Mouse (Mus musculus) frontal cortex, postnatal 10 days (tissue): ENCODE results near the gene Tbxas1.

Experiments
- DNase-seq, 2 experiments: peaks; one replicate each; pipeline ENCODE4 v3.0.0; 2022; ENCODE audit warnings: low spot score in 2 of 2, mixed read lengths in 1 of 2

Gene Tbxas1

GRCm38 (mm10) chr6:38922517-38922916, 47.3 kb downstream of the Tbxas1 start:
- DNase-seq, result no peak

- DNase-seq, result no peak
Observed at GRCm38 (mm10) chr6:38923450-38923849, 48.2 kb downstream of the Tbxas1 start.

- DNase-seq, result no peak
Observed at GRCm38 (mm10) chr6:38923870-38924817, 48.9 kb downstream of the Tbxas1 start.

- no peak for DNase-seq
Observed at GRCm38 (mm10) chr6:38925719-38926118, 50.5 kb downstream of the Tbxas1 start.

GRCm38 (mm10) chr6:38926135-38926962, 51.1 kb downstream of the Tbxas1 start:
- DNase-seq, result no peak

- no peak for DNase-seq
Observed at GRCm38 (mm10) chr6:38926963-38927361, 51.8 kb downstream of the Tbxas1 start.

GRCm38 (mm10) chr6:38928489-38928888, 53.3 kb downstream of the Tbxas1 start:
- no peak for DNase-seq

GRCm38 (mm10) chr6:38936009-38936408, 60.8 kb downstream of the Tbxas1 start:
- DNase-seq, result no peak

GRCm38 (mm10) chr6:38938421-38938820, 63.2 kb downstream of the Tbxas1 start:
- no peak for DNase-seq

- no peak for DNase-seq
Observed at GRCm38 (mm10) chr6:38939096-38939495, 63.9 kb downstream of the Tbxas1 start.

GRCm38 (mm10) chr6:38941016-38941415, 65.8 kb downstream of the Tbxas1 start:
- DNase-seq, result no peak

- no peak for DNase-seq
Observed at GRCm38 (mm10) chr6:38942771-38943170, 67.6 kb downstream of the Tbxas1 start.

GRCm38 (mm10) chr6:38944392-38944791, 69.2 kb downstream of the Tbxas1 start:
- DNase-seq, result no peak

- no peak for DNase-seq
Observed at GRCm38 (mm10) chr6:38944826-38945225, 69.6 kb downstream of the Tbxas1 start.

- no peak for DNase-seq
Observed at GRCm38 (mm10) chr6:38945681-38946080, 70.5 kb downstream of the Tbxas1 start.

GRCm38 (mm10) chr6:38947282-38947681, 72.1 kb downstream of the Tbxas1 start:
- no peak for DNase-seq

GRCm38 (mm10) chr6:38949683-38950161, 74.5 kb downstream of the Tbxas1 start:
- no peak for DNase-seq

- no peak for DNase-seq
Observed at GRCm38 (mm10) chr6:38950341-38950740, 75.1 kb downstream of the Tbxas1 start.

- DNase-seq, result no peak
Observed at GRCm38 (mm10) chr6:38950838-38951237, 75.6 kb downstream of the Tbxas1 start.

GRCm38 (mm10) chr6:38956641-38957040, 81.4 kb downstream of the Tbxas1 start:
- no peak for DNase-seq

- no peak for DNase-seq
Observed at GRCm38 (mm10) chr6:38957246-38957645, 82.0 kb downstream of the Tbxas1 start.

GRCm38 (mm10) chr6:38959502-38959901, 84.3 kb downstream of the Tbxas1 start:
- no peak for DNase-seq
